Mouse (Mus musculus) kidney, adult 2 months (tissue): ENCODE results near the gene Psmc5. TPM values are rescaled to one million over a fixed set of nuclear protein-coding genes. Genes with fewer than 3 reads are reported as not detected.

Source experiments
- DNase-seq: peaks from one replicate; pipeline ENCODE4 v3.0.0; 2021
- H3K27ac ChIP-seq: fragments of 200-500 bp; 2 replicates; pipeline ENCODE4 v1.5.1; 2012; ENCODE audit warnings: low read depth, low read length, control low read depth, inconsistent platforms; ENCODE audit not compliant: insufficient read depth
- H3K27me3 ChIP-seq: fragments of 200-500 bp; replicated peaks from 2 replicates; pipeline ENCODE4 v1.6.1; 2012; ENCODE audit warnings: mild to moderate bottlenecking, moderate library complexity, low read length, inconsistent platforms; ENCODE audit not compliant: control insufficient read depth, insufficient read depth
- H3K36me3 ChIP-seq: fragments of 200-500 bp; 2 replicates; pipeline ENCODE4 v1.6.1; 2012; ENCODE audit warnings: mild to moderate bottlenecking, moderate library complexity, low read length, inconsistent platforms; ENCODE audit not compliant: control insufficient read depth, insufficient read depth
- H3K4me1 ChIP-seq: fragments of 200-500 bp; 2 replicates; pipeline ENCODE4 v1.6.1; 2011; ENCODE audit warnings: low read length; ENCODE audit not compliant: control insufficient read depth, insufficient read depth
- H3K4me3 ChIP-seq: fragments of 200-500 bp; 2 replicates; pipeline ENCODE4 v1.5.1; 2011; ENCODE audit warnings: mild to moderate bottlenecking, low read depth, low read length, control low read depth; ENCODE audit not compliant: insufficient read depth
- CTCF ChIP-seq: fragments of 200-500 bp; conservative IDR thresholded peaks from 2 replicates; pipeline ENCODE4 v1.5.1; 2011; ENCODE audit warnings: low read depth, mild to moderate bottlenecking, control low read depth, low read length, moderate library complexity, mixed read lengths; ENCODE audit not compliant: insufficient read depth, insufficient read length
- POLR2A ChIP-seq: fragments of 200-500 bp; IDR thresholded peaks from one replicate; pipeline ENCODE4 v1.6.1; 2011; ENCODE audit warnings: low read depth, low read length, control low read depth
- WGBS: fragments of 180-500 bp; shearing (Covaris S2); methylation state at CpG from one replicate; pipeline ENCODE4 v1.1.7; 2018; 5-methylcytosine and 5-hydroxymethylcytosine counted together
- polyA plus RNA-seq: library from polyadenylated mRNA; depleted of rRNA; stranded (reverse); fragments of >200 nt; gene quantifications from 2 replicates; pipeline ENCODE4 v1.2.3, GENCODE M21; 2012

The Psmc5 gene
- polyA plus RNA-seq, 1 experiment: 66.9 TPM

DNA sequence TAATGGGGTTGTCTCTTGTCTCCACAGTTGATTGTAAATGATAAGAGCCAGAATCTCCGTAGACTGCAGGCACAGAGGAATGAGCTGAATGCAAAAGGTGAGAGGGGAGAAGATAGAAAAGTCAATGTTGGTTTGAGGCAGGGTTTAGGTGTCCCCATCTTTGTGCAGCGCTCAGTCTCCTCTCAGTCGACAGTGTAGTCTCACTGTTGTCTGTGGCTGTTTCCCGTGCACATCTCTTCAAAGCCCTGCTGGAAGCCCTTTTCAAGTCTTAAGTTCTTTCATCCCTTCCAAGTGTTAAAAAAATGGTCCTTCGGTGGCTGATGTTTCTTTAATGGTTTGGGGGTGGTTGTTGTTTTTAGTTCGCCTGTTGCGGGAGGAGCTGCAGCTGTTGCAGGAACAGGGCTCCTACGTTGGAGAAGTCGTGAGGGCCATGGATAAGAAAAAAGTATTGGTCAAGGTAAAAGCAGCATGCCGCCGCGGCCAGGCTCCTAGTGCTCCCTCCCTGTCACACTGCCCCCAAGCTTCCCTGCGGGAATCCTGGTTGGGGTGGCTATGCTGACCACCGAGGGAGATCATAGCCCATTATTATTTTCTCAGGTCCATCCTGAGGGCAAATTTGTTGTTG lies 5.0 kb downstream of the Psmc5 start:
- no peak for TF ChIP-seq CTCF
- TF ChIP-seq POLR2A: no peak
- H3K4me3 ChIP-seq: no peak overlapping the region
- H3K4me1 ChIP-seq: no peaks in the 10 kb centered on the region
- no peaks in the 10 kb centered on the region for H3K27me3 ChIP-seq
- 64% methylated on average over 14 of the region's 14 CpGs for WGBS
- no peak overlapping the region for H3K27ac ChIP-seq
- peaks cover 6% of the 10 kb centered on the region for H3K36me3 ChIP-seq
- no peak for DNase-seq

DNA sequence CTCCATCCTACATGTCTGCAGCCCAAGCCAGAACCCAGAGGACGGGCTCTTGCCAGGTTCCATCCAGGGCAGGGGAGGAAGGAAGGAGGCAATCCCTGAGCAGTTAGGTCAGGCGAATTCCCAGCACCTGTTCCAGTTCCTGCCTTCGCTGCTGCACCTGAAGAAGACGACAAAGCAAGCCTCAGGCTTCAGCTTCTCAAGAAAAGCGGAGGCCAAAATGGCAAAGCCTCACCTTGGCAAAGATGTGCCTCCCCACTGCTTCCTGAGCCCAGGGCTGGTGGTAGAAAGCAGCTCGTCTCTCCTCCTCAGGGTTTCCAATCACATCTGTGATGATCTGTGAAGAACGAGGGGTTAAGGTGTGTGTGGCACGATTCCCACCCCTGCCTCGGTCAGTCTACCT lies 8.0 kb downstream of the Psmc5 start:
- no peak for TF ChIP-seq CTCF
- TF ChIP-seq POLR2A: no peak
- 79% methylated on average over 9 of the region's 9 CpGs for WGBS

DNA sequence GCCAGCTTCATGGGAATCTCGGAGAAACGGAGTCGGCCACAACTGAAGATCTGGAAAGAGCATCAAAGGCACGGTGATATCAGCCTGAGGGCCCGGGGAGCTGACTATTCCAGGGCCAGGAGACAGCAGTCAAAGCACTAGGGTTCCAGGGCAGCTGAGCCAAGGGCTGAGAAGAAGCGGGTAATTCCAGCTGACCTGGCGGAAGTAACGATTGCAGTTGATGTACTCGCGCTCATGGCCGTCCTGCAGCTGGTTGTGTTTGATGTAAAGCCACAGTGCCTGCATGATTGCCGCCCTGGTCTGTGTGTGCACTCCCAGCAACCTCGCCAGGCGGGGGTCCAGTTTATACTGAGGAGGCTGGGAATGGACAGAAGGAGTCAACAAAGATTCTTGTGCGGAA lies 9.0 kb downstream of the Psmc5 start:
- Histone ChIP-seq H3K27me3 (no peaks in the 10 kb centered on the region), H3K4me1 (peaks cover 25% of the 10 kb centered on the region), H3K4me3 (no peak overlapping the region), H3K27ac (no peak overlapping the region), H3K36me3 (peaks cover 12% of the 10 kb centered on the region)
- WGBS: 88% methylated on average over 15 of the region's 15 CpGs
- TF ChIP-seq CTCF (no peak), POLR2A (no peak)
- no peak for DNase-seq

More for the DNA sequence above, 8.0 kb downstream of the Psmc5 start:
- no peak overlapping the region for H3K27ac ChIP-seq
- no peak overlapping the region for H3K4me3 ChIP-seq
- H3K4me1 ChIP-seq: peaks cover 20% of the 10 kb centered on the region
- no peak for DNase-seq
- peaks cover 12% of the 10 kb centered on the region for H3K36me3 ChIP-seq
- no peaks in the 10 kb centered on the region for H3K27me3 ChIP-seq

DNA sequence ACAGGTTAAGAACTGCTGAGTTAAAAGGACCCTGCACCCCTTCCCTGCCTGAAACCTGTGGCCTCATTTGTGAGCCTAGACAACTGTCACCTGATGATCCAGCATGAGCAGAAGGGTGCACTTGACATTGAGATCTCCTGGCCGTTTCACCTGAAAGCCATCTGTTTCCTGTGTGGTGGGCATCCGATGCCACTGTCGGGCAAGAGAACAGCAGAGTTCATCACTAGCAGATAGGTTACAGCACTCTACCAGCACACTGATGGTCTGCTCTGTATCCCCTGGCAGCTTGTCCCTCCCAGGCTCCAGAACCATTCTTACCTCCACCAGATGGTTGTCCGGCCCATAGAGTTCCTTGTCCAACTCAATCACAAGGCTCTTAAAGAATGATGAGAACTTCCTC lies 9.6 kb downstream of the Psmc5 start:
- WGBS: 80% methylated on average over 4 of the region's 4 CpGs
- TF ChIP-seq POLR2A: no peak
- TF ChIP-seq CTCF: no peak

DNA sequence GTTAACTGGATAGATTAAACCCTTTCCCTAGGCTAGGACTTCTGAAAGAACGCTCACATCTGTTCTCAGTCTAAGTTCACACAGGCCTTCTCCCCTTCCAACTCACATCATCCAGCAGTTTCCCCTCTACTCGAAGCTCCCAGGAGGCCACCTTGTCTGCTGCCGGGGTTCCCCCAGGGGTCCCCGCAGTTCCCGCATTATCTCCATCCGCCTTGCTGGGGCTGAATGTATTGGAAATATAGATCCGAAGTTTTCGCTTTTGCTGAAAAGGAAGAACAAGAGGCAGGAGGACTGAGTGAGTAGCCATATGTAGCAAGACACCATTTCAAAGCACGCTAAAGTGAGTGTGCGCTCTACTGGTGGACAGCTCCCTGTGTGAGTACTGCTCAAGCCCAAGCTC lies 10.5 kb downstream of the Psmc5 start:
- Histone ChIP-seq H3K27ac (no peak overlapping the region), H3K36me3 (peaks cover 12% of the 10 kb centered on the region), H3K27me3 (no peaks in the 10 kb centered on the region), H3K4me3 (no peak overlapping the region), H3K4me1 (peaks cover 36% of the 10 kb centered on the region)
- TF ChIP-seq POLR2A (no peak), CTCF (no peak)
- WGBS: 92% methylated on average over 10 of the region's 10 CpGs
- no peak for DNase-seq

More for the DNA sequence above, 9.6 kb downstream of the Psmc5 start:
- Histone ChIP-seq H3K36me3 (peaks cover 12% of the 10 kb centered on the region), H3K27ac (no peak overlapping the region), H3K4me1 (peaks cover 31% of the 10 kb centered on the region), H3K4me3 (no peak overlapping the region), H3K27me3 (no peaks in the 10 kb centered on the region)
- DNase-seq: no peak

DNA sequence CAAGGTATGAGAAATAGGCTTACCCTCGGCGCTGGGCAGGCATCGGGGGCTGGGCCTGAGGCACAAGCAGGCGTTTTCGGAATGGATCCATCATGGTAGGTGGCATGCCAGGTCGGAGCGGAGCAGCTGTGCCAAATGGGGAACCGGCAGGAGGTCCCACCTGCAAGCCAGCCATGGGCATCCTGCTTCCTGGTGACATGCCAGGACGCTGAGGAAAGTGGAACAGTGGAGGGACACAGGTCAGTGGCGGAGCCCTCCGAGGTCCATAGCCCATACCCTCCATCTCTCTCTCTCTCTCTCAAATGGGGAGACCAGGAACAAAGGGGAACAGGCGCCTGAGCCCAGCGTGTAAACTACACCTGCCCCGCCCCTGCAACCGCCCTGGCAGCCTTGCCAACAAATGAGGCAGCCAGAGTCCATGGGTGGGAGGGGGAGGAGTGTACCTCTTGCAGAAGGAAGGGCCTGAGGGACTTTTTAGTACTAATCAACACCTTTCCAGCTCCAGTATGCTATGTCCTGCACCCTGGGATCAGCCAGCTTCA lies 11.4 kb downstream of the Psmc5 start:
- Histone ChIP-seq H3K4me3 (no peak overlapping the region), H3K36me3 (peaks cover 12% of the 10 kb centered on the region), H3K27ac (peak overlapping the region; percentile 73; the same call in 1 of the 2 replicates), H3K27me3 (no peaks in the 10 kb centered on the region), H3K4me1 (peaks cover 39% of the 10 kb centered on the region)
- TF ChIP-seq POLR2A (no peak), CTCF (no peak)
- DNase-seq: peak; percentile 80
- 56% methylated on average over 15 of the region's 15 CpGs for WGBS

DNA sequence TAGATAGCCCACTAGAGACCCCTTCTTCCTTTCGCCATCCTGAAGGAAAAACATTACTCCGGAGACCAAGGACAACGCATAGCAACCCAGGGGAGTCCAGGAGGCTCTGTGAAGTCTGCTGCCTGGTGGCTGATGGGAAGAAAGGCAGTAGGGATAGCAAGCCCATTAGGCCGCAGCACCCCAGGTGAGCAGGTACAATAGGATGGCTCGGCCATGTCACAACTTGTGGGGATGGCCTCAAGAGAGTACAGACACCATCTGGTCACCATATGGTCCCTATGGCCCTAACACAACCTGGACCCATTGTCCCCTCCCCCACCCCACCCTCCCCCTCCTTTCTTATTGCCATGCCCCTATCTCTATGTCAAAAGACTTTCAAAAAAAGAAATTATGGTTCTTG lies 11.9 kb downstream of the Psmc5 start:
- Histone ChIP-seq H3K27ac (peak overlapping the region; percentile 73; the same call in 1 of the 2 replicates), H3K4me1 (peaks cover 39% of the 10 kb centered on the region), H3K4me3 (no peak overlapping the region), H3K27me3 (no peaks in the 10 kb centered on the region), H3K36me3 (peaks cover 11% of the 10 kb centered on the region)
- TF ChIP-seq CTCF (no peak), POLR2A (no peak)
- DNase-seq: no peak
- WGBS: 75% methylated on average over 5 of the region's 5 CpGs
